Mouse (Mus musculus) heart, embryonic 13.5 days (tissue): ENCODE results near the gene Gopc. TPM values are rescaled to one million over a fixed set of nuclear protein-coding genes. Genes with fewer than 3 reads are reported as not detected.
A peak's percentile ranks its signal among the peaks of the same experiment; 100 is the strongest.

Experiments
- ATAC-seq: fragments of 200-750 bp; cut with Nextera tagmentation; 2 replicates; pipeline ENCODE4 v1.8.0; 2017; ENCODE audit warnings: moderate TSS enrichment; ENCODE audit not compliant: insufficient number of reproducible peaks, low FRiP score, low TSS enrichment; ENCODE audit errors: extremely low read depth
- H3K27ac ChIP-seq: fragments of 300-500 bp; sonication (generic); replicated peaks from 2 replicates; pipeline ENCODE4 v1.5.1; 2015; ENCODE audit warnings: moderate library complexity, mild to moderate bottlenecking, inconsistent platforms
- H3K27me3 ChIP-seq: fragments of 300-500 bp; sonication (generic); replicated peaks from 2 replicates; pipeline ENCODE4 v1.6.1; 2015; ENCODE audit warnings: mild to moderate bottlenecking, inconsistent platforms
- H3K36me3 ChIP-seq: fragments of 300-500 bp; sonication (generic); 2 replicates; pipeline ENCODE4 v1.6.1; 2015; ENCODE audit warnings: mild to moderate bottlenecking, inconsistent platforms
- H3K4me1 ChIP-seq: fragments of 300-500 bp; sonication (generic); 2 replicates; pipeline ENCODE4 v1.6.1; 2015; ENCODE audit warnings: inconsistent platforms
- H3K4me2 ChIP-seq: fragments of 300-500 bp; sonication (generic); 2 replicates; pipeline ENCODE4 v1.6.1; 2015; ENCODE audit warnings: inconsistent platforms, mild to moderate bottlenecking, moderate library complexity
- H3K4me3 ChIP-seq: fragments of 300-500 bp; sonication (generic); 2 replicates; pipeline ENCODE4 v1.5.1; 2015; ENCODE audit warnings: moderate library complexity, mild to moderate bottlenecking, inconsistent platforms
- H3K9ac ChIP-seq: fragments of 300-500 bp; sonication (generic); 2 replicates; pipeline ENCODE4 v1.6.1; 2015; ENCODE audit warnings: inconsistent platforms, mild to moderate bottlenecking, moderate library complexity
- H3K9me3 ChIP-seq: fragments of 300-500 bp; sonication (generic); 2 replicates; pipeline ENCODE4 v1.6.1; 2016; ENCODE audit warnings: inconsistent platforms
- WGBS: fragments of 180-500 bp; shearing (Covaris S2); methylation state at CpG from one replicate; pipeline ENCODE4 v1.1.7; 2015; ENCODE audit warnings: mixed read lengths; 5-methylcytosine and 5-hydroxymethylcytosine counted together
- polyA plus RNA-seq: library from polyadenylated mRNA; unstranded; fragments of >200 nt; fragmentation: Nextera tagmentation; extraction: Ambion mirVana; gene quantifications from 2 replicates; pipeline ENCODE4 v1.2.1, GENCODE M21; 2015

Gopc gene
- 12.4 and 13.7 TPM in 2 replicates for polyA plus RNA-seq

DNA sequence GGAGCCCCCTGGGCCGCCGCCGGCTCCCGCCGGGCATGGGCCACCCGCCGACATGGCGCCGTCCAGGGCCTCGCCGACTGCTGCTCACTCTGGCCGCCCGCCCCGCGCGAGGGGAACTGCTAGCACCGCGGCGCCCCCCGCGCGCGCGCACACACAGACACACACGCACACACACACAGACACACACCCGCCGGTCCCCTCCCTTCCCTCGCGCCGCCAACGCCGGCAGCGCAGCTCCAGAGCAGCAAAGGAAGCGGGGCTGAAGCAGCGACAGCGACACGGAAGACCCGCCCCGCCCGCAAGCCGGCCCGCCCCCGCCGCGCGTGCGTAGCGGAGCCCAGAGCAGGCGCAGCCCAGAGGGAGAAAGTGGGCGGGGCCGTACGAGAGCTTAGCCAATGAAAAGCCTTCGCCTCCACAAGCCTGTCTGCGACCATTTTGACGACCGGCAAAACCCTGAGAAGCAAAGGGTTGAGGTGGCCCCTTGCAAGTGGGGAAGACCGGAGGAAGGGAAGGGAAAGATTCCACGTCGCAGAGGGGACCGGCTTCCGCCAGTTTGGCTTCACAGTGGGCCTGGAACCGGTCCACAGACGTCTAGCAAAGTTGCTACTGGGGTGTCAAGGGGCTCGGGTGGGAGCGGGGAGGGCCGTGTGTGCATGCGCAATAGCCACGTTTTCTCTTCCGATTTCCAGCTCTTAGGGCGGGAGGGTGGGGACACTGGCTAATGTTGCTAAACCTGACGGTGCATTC lies at the start of gene Gopc:
Gopc (minus strand) TSS at position 280 of the 747 bp plus-strand sequence.
- peak within 1 kb of the TSS; percentile 95 for H3K4me2 ChIP-seq
- H3K4me1 ChIP-seq, result peaks cover 25% of the 10 kb centered on the region
- ATAC-seq, result peak; percentile 97
- H3K27ac ChIP-seq, result peak within 1 kb of the TSS; percentile 96
- WGBS, result under 1% methylated on average over 67 of the region's 71 CpGs
- H3K4me3 ChIP-seq, result peak within 1 kb of the TSS; percentile 94
- H3K27me3 ChIP-seq, result no peaks in the 10 kb centered on the region
- H3K36me3 ChIP-seq, result 0 out of 2 replicates have a peak, but pooled peaks cover 6% of the 10 kb centered on the region
- no peaks in the 10 kb centered on the region for H3K9me3 ChIP-seq
- peak within 1 kb of the TSS; percentile 94 for H3K9ac ChIP-seq

DNA sequence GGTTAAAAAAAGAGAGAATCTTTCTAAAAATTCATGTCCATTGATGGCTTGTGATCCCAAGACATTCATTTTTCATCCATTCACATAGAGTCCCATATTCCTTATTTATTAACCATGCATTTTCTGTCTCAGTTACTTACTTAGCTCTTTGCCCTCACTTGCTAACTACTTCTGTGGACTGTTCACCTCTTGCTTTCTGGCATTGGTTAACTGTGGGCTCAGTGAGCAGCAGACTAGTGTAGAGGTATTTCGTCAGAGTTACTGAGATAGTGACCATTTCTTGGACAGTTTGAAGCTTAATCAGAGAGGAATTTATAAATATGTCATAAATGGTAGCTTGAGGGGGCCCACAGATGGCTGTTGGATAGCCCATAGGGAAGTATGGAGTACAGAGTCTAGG lies 49.0 kb upstream of the Gopc start:
- 88% methylated on average over 1 of the region's 1 CpGs for WGBS
- peaks cover 12% of the 10 kb centered on the region for H3K4me1 ChIP-seq
- ATAC-seq, result no peak
- no peak overlapping the region for H3K4me2 ChIP-seq
- H3K9ac ChIP-seq, result no peak overlapping the region
- H3K27me3 ChIP-seq, result no peaks in the 10 kb centered on the region
- no peaks in the 10 kb centered on the region for H3K9me3 ChIP-seq
- peaks cover 71% of the 10 kb centered on the region for H3K36me3 ChIP-seq
- H3K27ac ChIP-seq, result no peak overlapping the region
- H3K4me3 ChIP-seq, result no peak overlapping the region

- 60% methylated on average over 2 of the region's 2 CpGs for WGBS
- peaks cover 39% of the 10 kb centered on the region for H3K36me3 ChIP-seq
- H3K4me1 ChIP-seq, result peaks cover 34% of the 10 kb centered on the region
- no peak overlapping the region for H3K4me3 ChIP-seq
- ATAC-seq, result no peak
- H3K27ac ChIP-seq, result no peak overlapping the region
- no peaks in the 10 kb centered on the region for H3K27me3 ChIP-seq
- H3K9me3 ChIP-seq, result no peaks in the 10 kb centered on the region
- H3K4me2 ChIP-seq, result no peak overlapping the region
- H3K9ac ChIP-seq, result no peak overlapping the region
Measured at GRCm38 (mm10) chr10:52427634-52428415, 45.9 kb upstream of the Gopc start.

GRCm38 (mm10) chr10:52426314-52426980 lies 44.5 kb upstream of the Gopc start:
- 70% methylated on average over 7 of the region's 7 CpGs for WGBS
- H3K4me2 ChIP-seq, result no peak overlapping the region
- peaks cover 48% of the 10 kb centered on the region for H3K4me1 ChIP-seq
- H3K9me3 ChIP-seq, result no peaks in the 10 kb centered on the region
- no peak for ATAC-seq
- no peak overlapping the region for H3K27ac ChIP-seq
- no peak overlapping the region for H3K9ac ChIP-seq
- H3K4me3 ChIP-seq, result no peak overlapping the region
- peaks cover 25% of the 10 kb centered on the region for H3K36me3 ChIP-seq
- no peaks in the 10 kb centered on the region for H3K27me3 ChIP-seq

GRCm38 (mm10) chr10:52423097-52423496 lies 41.2 kb upstream of the Gopc start:
- no peaks in the 10 kb centered on the region; the same call in 1 of the 2 replicates for H3K36me3 ChIP-seq
- ATAC-seq, result no peak
- WGBS, result 79% methylated on average over 2 of the region's 2 CpGs
- no peak overlapping the region for H3K27ac ChIP-seq
- H3K4me2 ChIP-seq, result no peak overlapping the region
- no peak overlapping the region for H3K4me3 ChIP-seq
- H3K9me3 ChIP-seq, result no peaks in the 10 kb centered on the region
- no peaks in the 10 kb centered on the region for H3K27me3 ChIP-seq
- peaks cover 76% of the 10 kb centered on the region for H3K4me1 ChIP-seq
- H3K9ac ChIP-seq, result no peak overlapping the region

GRCm38 (mm10) chr10:52421716-52422115 lies 39.8 kb upstream of the Gopc start:
- no peak overlapping the region for H3K9ac ChIP-seq
- H3K27me3 ChIP-seq, result no peaks in the 10 kb centered on the region
- H3K4me1 ChIP-seq, result peaks cover 74% of the 10 kb centered on the region
- 71% methylated on average over 6 of the region's 6 CpGs for WGBS
- H3K36me3 ChIP-seq, result no peaks in the 10 kb centered on the region; the same call in 1 of the 2 replicates
- ATAC-seq, result no peak
- no peaks in the 10 kb centered on the region for H3K9me3 ChIP-seq
- H3K4me3 ChIP-seq, result no peak overlapping the region
- no peak overlapping the region for H3K27ac ChIP-seq
- no peak overlapping the region for H3K4me2 ChIP-seq

GRCm38 (mm10) chr10:52420526-52420925 lies 38.6 kb upstream of the Gopc start:
- 86% methylated on average over 1 of the region's 1 CpGs for WGBS
- Histone ChIP-seq H3K4me2 (no peak overlapping the region), H3K27ac (no peak overlapping the region), H3K4me3 (no peak overlapping the region), H3K36me3 (no peaks in the 10 kb centered on the region; the same call in 1 of the 2 replicates), H3K4me1 (peaks cover 67% of the 10 kb centered on the region), H3K27me3 (no peaks in the 10 kb centered on the region), H3K9ac (no peak overlapping the region), H3K9me3 (no peaks in the 10 kb centered on the region)
- ATAC-seq, result no peak

GRCm38 (mm10) chr10:52419402-52419801 lies 37.5 kb upstream of the Gopc start:
- no peak for ATAC-seq
- WGBS, result 68% methylated on average over 4 of the region's 4 CpGs
- Histone ChIP-seq H3K27me3 (no peaks in the 10 kb centered on the region), H3K4me3 (peak overlapping the region; percentile 100), H3K27ac (peak overlapping the region; percentile 94; the same call in 1 of the 2 replicates), H3K36me3 (no peaks in the 10 kb centered on the region; the same call in 1 of the 2 replicates), H3K9me3 (no peaks in the 10 kb centered on the region), H3K4me1 (peaks cover 61% of the 10 kb centered on the region), H3K4me2 (peak overlapping the region; percentile 86), H3K9ac (peak overlapping the region; percentile 97)

DNA sequence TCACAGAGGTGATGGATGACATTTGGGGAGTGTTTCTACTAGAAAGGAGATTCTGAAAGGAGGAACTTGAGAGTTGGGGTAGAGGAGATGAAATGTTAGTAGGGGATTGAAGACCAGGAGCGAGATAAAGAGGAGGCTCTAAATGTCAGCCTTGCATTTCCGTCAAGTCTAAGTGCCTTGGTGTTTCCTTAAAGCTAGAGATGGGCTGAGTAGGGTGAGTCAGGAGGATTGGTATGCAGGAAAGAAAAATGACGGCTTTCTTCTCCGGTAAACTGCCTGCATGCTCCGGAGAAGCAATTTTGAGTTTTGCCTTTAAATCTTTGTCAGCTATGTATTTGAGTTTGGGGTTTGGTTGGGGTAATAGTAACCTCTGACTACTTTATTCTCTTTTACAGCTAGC lies 37.0 kb upstream of the Gopc start:
- Histone ChIP-seq H3K4me3 (peak overlapping the region; percentile 100), H3K27ac (peak overlapping the region; percentile 94), H3K27me3 (no peaks in the 10 kb centered on the region), H3K36me3 (no peaks in the 10 kb centered on the region; the same call in 1 of the 2 replicates), H3K9ac (peak overlapping the region; percentile 97), H3K4me1 (peaks cover 59% of the 10 kb centered on the region), H3K9me3 (no peaks in the 10 kb centered on the region), H3K4me2 (peak overlapping the region; percentile 86)
- ATAC-seq, result no peak
- WGBS, result 23% methylated on average over 5 of the region's 5 CpGs

DNA sequence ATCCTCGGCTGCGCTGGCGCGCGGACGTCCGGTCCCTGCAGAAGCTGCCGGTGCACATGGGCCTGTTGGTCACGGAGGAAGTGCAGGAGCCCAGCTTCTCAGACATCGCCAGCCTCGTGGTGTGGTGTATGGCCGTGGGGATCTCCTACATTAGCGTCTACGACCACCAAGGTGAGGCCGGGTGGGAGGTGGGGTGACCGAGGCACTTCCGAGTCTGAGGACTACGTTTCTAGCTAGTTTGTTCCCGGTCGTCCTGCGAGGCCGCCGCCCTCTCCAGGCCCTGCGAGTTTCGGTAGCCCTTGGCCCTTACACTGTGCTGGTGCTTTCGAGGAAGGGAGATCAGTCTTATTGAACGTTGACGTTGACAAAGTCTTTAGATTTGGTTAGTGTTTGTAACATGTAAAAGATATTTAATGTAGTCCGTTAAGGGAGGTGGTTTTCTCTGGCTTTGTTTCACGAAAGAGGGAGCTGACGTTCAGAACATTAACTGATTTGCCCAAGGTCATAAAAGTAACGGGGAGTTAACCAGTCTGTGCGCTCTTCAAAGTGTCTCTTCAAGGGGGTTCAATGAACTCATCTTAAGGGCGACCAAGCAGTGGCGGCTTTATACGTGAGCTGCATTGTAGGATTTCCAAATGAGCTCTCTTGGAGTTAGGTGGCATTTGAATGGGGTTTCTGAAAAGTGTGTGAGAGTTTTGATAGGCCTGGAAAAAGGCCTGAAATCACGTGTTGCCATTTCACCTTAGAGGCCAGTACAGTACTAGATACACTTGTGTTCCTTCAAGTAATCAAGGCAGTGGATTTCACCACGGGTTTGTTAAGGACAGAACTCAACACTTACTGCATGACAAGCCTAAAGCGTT lies 36.3 kb upstream of the Gopc start:
- H3K4me2 ChIP-seq, result peak overlapping the region; percentile 86
- H3K9ac ChIP-seq, result peak overlapping the region; percentile 97
- no peak for ATAC-seq
- H3K9me3 ChIP-seq, result no peaks in the 10 kb centered on the region
- H3K4me1 ChIP-seq, result peaks cover 54% of the 10 kb centered on the region
- no peaks in the 10 kb centered on the region for H3K27me3 ChIP-seq
- H3K36me3 ChIP-seq, result no peaks in the 10 kb centered on the region; the same call in 1 of the 2 replicates
- peak overlapping the region; percentile 100 for H3K4me3 ChIP-seq
- peak overlapping the region; percentile 94 for H3K27ac ChIP-seq
- 2% methylated on average over 39 of the region's 39 CpGs for WGBS
